In the genomic region with DNA sequence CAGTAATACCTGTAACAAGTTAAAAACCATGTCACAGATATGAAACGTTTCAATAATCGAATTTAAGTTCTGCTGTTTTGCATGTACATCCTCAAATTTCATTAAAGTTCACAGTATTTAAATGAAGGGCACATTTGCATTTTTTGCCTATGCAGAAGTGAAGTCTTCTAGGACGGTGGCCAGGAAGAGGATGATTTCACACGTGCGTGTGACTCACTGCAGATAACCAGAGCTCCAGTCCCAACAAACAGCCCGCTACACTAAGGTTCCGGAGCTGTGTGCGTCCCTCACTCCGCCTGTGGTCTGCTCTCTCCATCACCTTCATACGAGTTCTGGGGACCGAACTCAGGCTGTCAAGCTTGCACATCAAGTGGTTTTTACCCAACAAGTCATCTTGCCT, we compare ENCODE assay signal across 30 mouse cellular contexts.
DNase-seq lines count a peak whose midpoint lies in the region; ATAC-seq and TF ChIP-seq lines count a peak whose summit lies in the region.
"Had no signal": no experiment of that assay in that cellular context is flagged by ENCODE, and none has a peak within 500 bp of the region (broad histone marks: within the 10 kb centered on the region; RNA-seq: fewer than 3 reads in every experiment).

No protein-coding gene starts in this region.

- DNase-seq in lung, embryonic 14.5 days, result peak; percentile 19
- no peak for DNase-seq in lung, adult 2 months
- peak; percentile 65 for DNase-seq in CH12.LX (ENCODE audit: extremely low read depth)
- peak; percentile 44 for DNase-seq in brain, embryonic 14.5 days (ENCODE audit: low read depth)
- DNase-seq in splenic B cell, adult 2 months (ENCODE audit: low read depth, low spot score), result peak; percentile 43
- no peak for DNase-seq in heart, postnatal 14 days
- DNase-seq in urinary bladder, adult 18-20 months (ENCODE audit: low spot score in 2 of 2), result no peak
- DNase-seq: adrenal gland, adult 2 months; adrenal gland, postnatal 25 days; cerebellum, adult 11 months; cerebellum, adult 2 months; cerebellum, adult 9-11 months; cerebellum, postnatal 25 days; embryo, embryonic 11 days; gastrocnemius, postnatal 10 days; gastrocnemius, postnatal 36 days; heart, adult 2 months; kidney, adult 11 months had no signal

- H3K79me2 ChIP-seq in CH12.LX (replicated peaks; ENCODE audit: control insufficient read depth, extremely low read depth, insufficient read depth, poor library complexity, severe bottlenecking), result no peaks in the 10 kb centered on the region

- in situ Hi-C loops in CH12.LX (cut with MboI; ENCODE audit: low pct_ligation_motif_present, low pct_unique_long_range_greater_than_20kb, low sequenced_read_pairs), result no loop called here

- TF ChIP-seq EP300 in CH12.LX (IDR thresholded peaks at IDR 0.05; ENCODE audit: low read length), result no peak; the same call in 1 of the 2 replicates

- no peak for TF ChIP-seq RAD21 in CH12.LX (IDR thresholded peaks at IDR 0.05; ENCODE audit: low read depth, low read length)

- no peaks in the 10 kb centered on the region for H3K36me3 ChIP-seq in lung, embryonic 14.5 days (ENCODE audit: insufficient read depth)
- no peaks in the 10 kb centered on the region for H3K36me3 ChIP-seq in CH12.LX (replicated peaks in 1 of 2; ENCODE audit: control insufficient read depth in 1 of 2, insufficient read depth in 1 of 2, low read length in 1 of 2)
- no peaks in the 10 kb centered on the region for H3K36me3 ChIP-seq in splenic B cell, adult 2 months (ENCODE audit: control insufficient read depth, insufficient read depth, low read length, poor library complexity, severe bottlenecking)
- H3K36me3 ChIP-seq: embryonic facial prominence, embryonic 10.5 days; embryonic facial prominence, embryonic 13.5 days; forebrain, embryonic 12.5 days; heart, embryonic 10.5 days; heart, embryonic 13.5 days; hindbrain, embryonic 10.5 days; hindbrain, embryonic 13.5 days; intestine, embryonic 15.5 days had no signal

- no peak for ATAC-seq in lung, embryonic 14.5 days (ENCODE audit: insufficient read depth)
- ATAC-seq in megakaryocyte-erythroid progenitor cell, adult 5-6 weeks (replicated peaks; ENCODE audit: low FRiP score, low TSS enrichment, poor library complexity, severe bottlenecking), result no peak
- ATAC-seq: activated CD4-positive, CD25-positive, alpha-beta regulatory T cell, adult 4 months; hindbrain, embryonic 16.5 days; intestine, embryonic 15.5 days had no signal

- no peak overlapping the region for H3K4me2 ChIP-seq in lung, embryonic 14.5 days
- no peak overlapping the region for H3K4me2 ChIP-seq in CH12.LX (ENCODE audit: insufficient read depth, low read depth, poor library complexity, severe bottlenecking)
- H3K4me2 ChIP-seq: embryonic facial prominence, embryonic 13.5 days; forebrain, embryonic 12.5 days; heart, embryonic 13.5 days; hindbrain, embryonic 13.5 days; intestine, embryonic 15.5 days had no signal

- TF ChIP-seq CTCF in lung, embryonic 14.5 days (IDR thresholded peaks at IDR 0.05; ENCODE audit: low read depth), result no peak
- no peak for TF ChIP-seq CTCF in lung, adult 2 months (IDR thresholded peaks at IDR 0.05; ENCODE audit: insufficient read depth, low read length)
- no peak for TF ChIP-seq CTCF in CH12.LX (conservative IDR thresholded peaks at IDR 0.05 in 1 of 2, IDR thresholded peaks at IDR 0.05 in 1 of 2; ENCODE audit: low read depth in 2 of 2, low read length in 2 of 2)
- no peak for TF ChIP-seq CTCF in brain, embryonic 14.5 days (IDR thresholded peaks at IDR 0.05; ENCODE audit: borderline replicate concordance, extremely low read depth, insufficient read depth, insufficient read length)

- no peaks in the 10 kb centered on the region for H3K9me3 ChIP-seq in lung, embryonic 14.5 days (ENCODE audit: low read depth, low read length)
- no peaks in the 10 kb centered on the region for H3K9me3 ChIP-seq in CH12.LX (replicated peaks; ENCODE audit: low read length)
- H3K9me3 ChIP-seq: embryonic facial prominence, embryonic 10.5 days; embryonic facial prominence, embryonic 13.5 days; forebrain, embryonic 12.5 days; heart, embryonic 10.5 days; heart, embryonic 13.5 days; hindbrain, embryonic 10.5 days; hindbrain, embryonic 13.5 days; intestine, embryonic 15.5 days had no signal

- H3K4me1 ChIP-seq in lung, embryonic 14.5 days (ENCODE audit: insufficient read depth), result no peaks in the 10 kb centered on the region
- H3K4me1 ChIP-seq in lung, adult 2 months (ENCODE audit: control insufficient read depth, insufficient read depth, low read length), result no peaks in the 10 kb centered on the region
- H3K4me1 ChIP-seq in CH12.LX (ENCODE audit: control insufficient read depth in 1 of 2, insufficient read depth in 2 of 2), result peaks cover 14 to 41% of the 10 kb centered on the region in 2 experiments; a peak in 3 of 4 replicates
- H3K4me1 ChIP-seq: embryonic facial prominence, embryonic 13.5 days; heart, embryonic 10.5 days; intestine, embryonic 15.5 days had no signal

- dilution Hi-C loops in CH12.LX (cut with MboI; ENCODE audit: extremely low pct_ligation_motif_present, extremely low pct_unique_long_range_greater_than_20kb, low sequenced_read_pairs), result no loop called here

- 63% methylated on average over 11 of the region's 11 CpGs for WGBS in lung, embryonic 14.5 days
- WGBS in lung, adult 2 months, result 70% methylated on average over 11 of the region's 11 CpGs

- H3K27ac ChIP-seq in lung, embryonic 14.5 days (ENCODE audit: low read depth), result no peak overlapping the region
- H3K27ac ChIP-seq in CH12.LX (ENCODE audit: insufficient read depth, low read depth), result no peak overlapping the region
- H3K27ac ChIP-seq: embryonic facial prominence, embryonic 10.5 days; embryonic facial prominence, embryonic 13.5 days; forebrain, embryonic 12.5 days; heart, adult 2 months; heart, embryonic 10.5 days; heart, embryonic 13.5 days; hindbrain, embryonic 10.5 days; hindbrain, embryonic 13.5 days; intestine, embryonic 15.5 days had no signal

- H3K4me3 ChIP-seq in lung, embryonic 14.5 days (ENCODE audit: low read depth, low read length), result no peak overlapping the region
- no peak overlapping the region for H3K4me3 ChIP-seq in lung, adult 2 months (replicated peaks; ENCODE audit: extremely low read depth, low read depth, low read length)
- no peak overlapping the region for H3K4me3 ChIP-seq in CH12.LX (replicated peaks in 1 of 3; ENCODE audit: low read depth in 2 of 3, low read length in 2 of 3, poor library complexity in 1 of 3)
- H3K4me3 ChIP-seq: embryonic facial prominence, embryonic 10.5 days; embryonic facial prominence, embryonic 13.5 days; erythroblast, embryonic 14.5 days; forebrain, embryonic 12.5 days; heart, adult 2 months; heart, embryonic 10.5 days; heart, embryonic 13.5 days; hindbrain, embryonic 10.5 days; hindbrain, embryonic 13.5 days; intestine, embryonic 15.5 days had no signal

- TF ChIP-seq POLR2A in lung, adult 2 months (IDR thresholded peaks at IDR 0.05; ENCODE audit: borderline replicate concordance, extremely low read depth, low read depth, low read length), result no peak
- TF ChIP-seq POLR2A in CH12.LX (IDR thresholded peaks at IDR 0.05; ENCODE audit: low read depth, low read length), result no peak
- no peak for TF ChIP-seq POLR2A in brain, embryonic 14.5 days (IDR thresholded peaks at IDR 0.05; ENCODE audit: borderline replicate concordance, extremely low read depth, insufficient read depth, insufficient read length, poor library complexity, severe bottlenecking)

- no peaks in the 10 kb centered on the region for H3K27me3 ChIP-seq in lung, embryonic 14.5 days (ENCODE audit: insufficient read depth, low read length)
- no peaks in the 10 kb centered on the region for H3K27me3 ChIP-seq in CH12.LX (replicated peaks)
- H3K27me3 ChIP-seq in splenic B cell, adult 2 months (ENCODE audit: control insufficient read depth, insufficient read depth, low read length, poor library complexity, severe bottlenecking), result no peaks in the 10 kb centered on the region; the same call in 1 of the 2 replicates
- H3K27me3 ChIP-seq: embryonic facial prominence, embryonic 13.5 days; forebrain, embryonic 12.5 days; heart, embryonic 13.5 days; hindbrain, embryonic 13.5 days; intestine, embryonic 15.5 days had no signal

- no peak overlapping the region for H3K9ac ChIP-seq in lung, embryonic 14.5 days
- no peak overlapping the region for H3K9ac ChIP-seq in CH12.LX (ENCODE audit: insufficient read depth, low read depth)
- H3K9ac ChIP-seq: embryonic facial prominence, embryonic 13.5 days; forebrain, embryonic 12.5 days; heart, embryonic 13.5 days; hindbrain, embryonic 13.5 days; intestine, embryonic 15.5 days had no signal

- intact Hi-C loops in heart, postnatal 14 days (cut with DNase I), result no loop called here

TF ChIP-seq in CH12.LX, 34 proteins besides CTCF, POLR2A, EP300 and RAD21:
- TF ChIP-seq MYC (IDR thresholded peaks at IDR 0.05; ENCODE audit: low read depth, low read length) (no peak), BHLHE40 (IDR thresholded peaks at IDR 0.05; ENCODE audit: low read depth, low read length) (peak; percentile 90), ETS1 (conservative IDR thresholded peaks at IDR 0.05; ENCODE audit: low read depth, low read length) (peak; percentile 48)
TF ChIP-seq in CH12.LX: peak in this region for 2.

Comparison
In these comparisons a context has a peak if more than half of its experiments do, and no peak if none do; other contexts are left out.
1. DNase-seq: peak in lung, embryonic 14.5 days (single experiment), CH12.LX (single experiment), brain, embryonic 14.5 days (single experiment) and splenic B cell, adult 2 months (single experiment); none in lung, adult 2 months (single experiment), heart, postnatal 14 days (0 of 2) and urinary bladder, adult 18-20 months (0 of 2).